Mouse (Mus musculus) stomach, embryonic 15.5 days (tissue): ENCODE data around the gene Limch1. TPM values are rescaled to one million over a fixed set of nuclear protein-coding genes. Genes with fewer than 3 reads are reported as not detected.

Source experiments
- ATAC-seq: fragments of 200-750 bp; cut with Nextera tagmentation; 2 replicates; pipeline ENCODE4 v1.8.0; 2017; ENCODE audit warnings: low read depth, moderate number of reproducible peaks, moderate TSS enrichment; ENCODE audit not compliant: insufficient read depth, low FRiP score
- H3K27ac ChIP-seq: fragments of 300-500 bp; sonication (generic); 2 replicates; pipeline ENCODE4 v1.5.1; 2015; ENCODE audit warnings: mild to moderate bottlenecking, inconsistent platforms
- H3K27me3 ChIP-seq: fragments of 300-500 bp; sonication (generic); replicated peaks from 2 replicates; pipeline ENCODE4 v1.6.1; 2015; ENCODE audit warnings: inconsistent platforms
- H3K36me3 ChIP-seq: fragments of 300-500 bp; sonication (generic); 2 replicates; pipeline ENCODE4 v1.6.1; 2015; ENCODE audit warnings: inconsistent platforms
- H3K4me1 ChIP-seq: fragments of 300-500 bp; sonication (generic); 2 replicates; pipeline ENCODE4 v1.6.1; 2015; ENCODE audit warnings: inconsistent platforms
- H3K4me2 ChIP-seq: fragments of 300-500 bp; sonication (generic); 2 replicates; pipeline ENCODE4 v1.6.1; 2015; ENCODE audit warnings: mild to moderate bottlenecking, inconsistent platforms
- H3K4me3 ChIP-seq: fragments of 300-500 bp; sonication (generic); replicated peaks from 2 replicates; pipeline ENCODE4 v1.5.1; 2015; ENCODE audit warnings: inconsistent platforms
- H3K9ac ChIP-seq: fragments of 300-500 bp; sonication (generic); 2 replicates; pipeline ENCODE4 v1.6.1; 2015; ENCODE audit warnings: inconsistent platforms
- H3K9me3 ChIP-seq: fragments of 300-500 bp; sonication (generic); 2 replicates; pipeline ENCODE4 v1.6.1; 2016; ENCODE audit warnings: inconsistent platforms
- WGBS: fragments of 180-500 bp; shearing (Covaris S2); methylation state at CpG from one replicate; pipeline ENCODE4 v1.1.7; 2015; 5-methylcytosine and 5-hydroxymethylcytosine counted together
- polyA plus RNA-seq: library from polyadenylated mRNA; unstranded; fragments of >200 nt; fragmentation: Nextera tagmentation; extraction: Ambion mirVana; gene quantifications from 2 replicates; pipeline ENCODE4 v1.2.1, GENCODE M21; 2015

Limch1 gene
- polyA plus RNA-seq, 1 experiment from 2014 or later, result 10.8 TPM

GRCm38 (mm10) chr5:66983104-66983503, 237.5 kb downstream of the Limch1 start:
- H3K27me3 ChIP-seq, result no peaks in the 10 kb centered on the region
- H3K9ac ChIP-seq, result no peak overlapping the region
- no peak overlapping the region for H3K4me3 ChIP-seq
- H3K36me3 ChIP-seq, result no peaks in the 10 kb centered on the region
- H3K9me3 ChIP-seq, result no peaks in the 10 kb centered on the region
- H3K4me2 ChIP-seq, result no peak overlapping the region
- no peak overlapping the region for H3K27ac ChIP-seq
- 82% methylated on average over 5 of the region's 5 CpGs for WGBS
- no peak for ATAC-seq
- H3K4me1 ChIP-seq, result no peaks in the 10 kb centered on the region

- Histone ChIP-seq H3K4me3 (no peak overlapping the region), H3K9me3 (no peaks in the 10 kb centered on the region), H3K4me1 (no peaks in the 10 kb centered on the region), H3K4me2 (no peak overlapping the region), H3K9ac (no peak overlapping the region), H3K36me3 (no peaks in the 10 kb centered on the region), H3K27ac (no peak overlapping the region), H3K27me3 (no peaks in the 10 kb centered on the region)
- no peak for ATAC-seq
- 76% methylated on average over 4 of the region's 4 CpGs for WGBS
These were observed 243.3 kb downstream of the Limch1 start for GRCm38 (mm10) chr5:66988926-66989325.

- Histone ChIP-seq H3K9ac (no peak overlapping the region), H3K4me3 (no peak overlapping the region), H3K9me3 (no peaks in the 10 kb centered on the region), H3K36me3 (no peaks in the 10 kb centered on the region), H3K27me3 (no peaks in the 10 kb centered on the region), H3K4me2 (no peak overlapping the region), H3K4me1 (no peaks in the 10 kb centered on the region), H3K27ac (no peak overlapping the region)
- WGBS, result 71% methylated on average over 7 of the region's 7 CpGs
- no peak for ATAC-seq
These were observed 243.9 kb downstream of the Limch1 start for GRCm38 (mm10) chr5:66989531-66989930.

GRCm38 (mm10) chr5:66992401-66992800, 246.8 kb downstream of the Limch1 start:
- H3K27ac ChIP-seq, result no peak overlapping the region
- H3K9ac ChIP-seq, result no peak overlapping the region
- ATAC-seq, result no peak
- H3K9me3 ChIP-seq, result no peaks in the 10 kb centered on the region
- H3K36me3 ChIP-seq, result no peaks in the 10 kb centered on the region
- 88% methylated on average over 7 of the region's 7 CpGs for WGBS
- H3K27me3 ChIP-seq, result no peaks in the 10 kb centered on the region
- peaks cover 4% of the 10 kb centered on the region; the same call in 1 of the 2 replicates for H3K4me1 ChIP-seq
- H3K4me2 ChIP-seq, result no peak overlapping the region
- no peak overlapping the region for H3K4me3 ChIP-seq

- Histone ChIP-seq H3K9me3 (no peaks in the 10 kb centered on the region), H3K4me3 (no peak overlapping the region), H3K4me2 (no peak overlapping the region), H3K27ac (no peak overlapping the region), H3K36me3 (no peaks in the 10 kb centered on the region), H3K9ac (no peak overlapping the region), H3K27me3 (no peaks in the 10 kb centered on the region; the same call in 1 of the 2 replicates), H3K4me1 (peaks cover 4% of the 10 kb centered on the region; the same call in 1 of the 2 replicates)
- WGBS, result 74% methylated on average over 11 of the region's 11 CpGs
- no peak for ATAC-seq
These were observed 247.4 kb downstream of the Limch1 start for GRCm38 (mm10) chr5:66993076-66993475.

- ATAC-seq, result no peak; the same call in 1 of the 2 replicates
- no peak overlapping the region for H3K4me3 ChIP-seq
- H3K9me3 ChIP-seq, result no peaks in the 10 kb centered on the region
- H3K27me3 ChIP-seq, result no peaks in the 10 kb centered on the region; the same call in 1 of the 2 replicates
- H3K4me1 ChIP-seq, result peaks cover 4% of the 10 kb centered on the region; the same call in 1 of the 2 replicates
- H3K9ac ChIP-seq, result no peak overlapping the region
- no peak overlapping the region for H3K4me2 ChIP-seq
- no peak overlapping the region for H3K27ac ChIP-seq
- no peaks in the 10 kb centered on the region for H3K36me3 ChIP-seq
- WGBS, result 23% methylated on average over 3 of the region's 3 CpGs
These were observed 250.5 kb downstream of the Limch1 start for GRCm38 (mm10) chr5:66996124-66996523.

GRCm38 (mm10) chr5:66996886-66997599, 251.4 kb downstream of the Limch1 start:
- Histone ChIP-seq H3K4me2 (peak overlapping the region; percentile 76), H3K4me1 (peaks cover 4% of the 10 kb centered on the region; the same call in 1 of the 2 replicates), H3K27ac (no peak overlapping the region), H3K4me3 (peak overlapping the region; percentile 38), H3K36me3 (no peaks in the 10 kb centered on the region), H3K9me3 (no peaks in the 10 kb centered on the region), H3K9ac (peak overlapping the region; percentile 16; the same call in 1 of the 2 replicates), H3K27me3 (no peaks in the 10 kb centered on the region; the same call in 1 of the 2 replicates)
- WGBS, result 5% methylated on average over 33 of the region's 33 CpGs
- ATAC-seq, result peak; percentile 60; the same call in 1 of the 2 replicates

- no peak for ATAC-seq
- H3K36me3 ChIP-seq, result no peaks in the 10 kb centered on the region
- peak overlapping the region; percentile 38; the same call in 1 of the 2 replicates for H3K4me3 ChIP-seq
- H3K4me1 ChIP-seq, result peaks cover 4% of the 10 kb centered on the region; the same call in 1 of the 2 replicates
- H3K4me2 ChIP-seq, result peak overlapping the region; percentile 76; the same call in 1 of the 2 replicates
- H3K27me3 ChIP-seq, result no peaks in the 10 kb centered on the region; the same call in 1 of the 2 replicates
- no peak overlapping the region for H3K27ac ChIP-seq
- WGBS, result 26% methylated on average over 7 of the region's 7 CpGs
- H3K9ac ChIP-seq, result no peak overlapping the region
- H3K9me3 ChIP-seq, result no peaks in the 10 kb centered on the region
These were observed 251.9 kb downstream of the Limch1 start for GRCm38 (mm10) chr5:66997600-66997930.

- no peaks in the 10 kb centered on the region; the same call in 1 of the 2 replicates for H3K27me3 ChIP-seq
- H3K4me3 ChIP-seq, result no peak overlapping the region
- H3K36me3 ChIP-seq, result no peaks in the 10 kb centered on the region
- no peak overlapping the region for H3K4me2 ChIP-seq
- no peak overlapping the region for H3K27ac ChIP-seq
- no peaks in the 10 kb centered on the region for H3K9me3 ChIP-seq
- peaks cover 4% of the 10 kb centered on the region; the same call in 1 of the 2 replicates for H3K4me1 ChIP-seq
- H3K9ac ChIP-seq, result no peak overlapping the region
- WGBS, result 74% methylated on average over 6 of the region's 6 CpGs
- ATAC-seq, result no peak
These were observed 252.7 kb downstream of the Limch1 start for GRCm38 (mm10) chr5:66998341-66998740.

GRCm38 (mm10) chr5:67002346-67002745, 256.7 kb downstream of the Limch1 start:
- Histone ChIP-seq H3K9me3 (no peaks in the 10 kb centered on the region), H3K27me3 (no peaks in the 10 kb centered on the region; the same call in 1 of the 2 replicates), H3K4me3 (no peak overlapping the region), H3K4me2 (no peak overlapping the region), H3K9ac (no peak overlapping the region), H3K36me3 (no peaks in the 10 kb centered on the region), H3K4me1 (no peaks in the 10 kb centered on the region), H3K27ac (no peak overlapping the region)
- 80% methylated on average over 6 of the region's 6 CpGs for WGBS
- no peak for ATAC-seq

- Histone ChIP-seq H3K9ac (no peak overlapping the region), H3K36me3 (no peaks in the 10 kb centered on the region), H3K27me3 (no peaks in the 10 kb centered on the region), H3K4me3 (no peak overlapping the region), H3K27ac (no peak overlapping the region), H3K4me2 (no peak overlapping the region), H3K9me3 (no peaks in the 10 kb centered on the region), H3K4me1 (no peaks in the 10 kb centered on the region)
- 57% methylated on average over 11 of the region's 11 CpGs for WGBS
- no peak for ATAC-seq
These were observed 259.0 kb downstream of the Limch1 start for GRCm38 (mm10) chr5:67004619-67005018.

- Histone ChIP-seq H3K36me3 (no peaks in the 10 kb centered on the region), H3K4me1 (no peaks in the 10 kb centered on the region), H3K27me3 (no peaks in the 10 kb centered on the region), H3K4me3 (no peak overlapping the region), H3K9me3 (no peaks in the 10 kb centered on the region), H3K4me2 (no peak overlapping the region), H3K9ac (no peak overlapping the region), H3K27ac (no peak overlapping the region)
- 85% methylated on average over 16 of the region's 16 CpGs for WGBS
- no peak for ATAC-seq
These were observed 265.6 kb downstream of the Limch1 start for GRCm38 (mm10) chr5:67011043-67011870.
